Mouse (Mus musculus) limb, embryonic 14.5 days (tissue): ENCODE data around the gene Efnb3. TPM values are rescaled to one million over a fixed set of nuclear protein-coding genes. Genes with fewer than 3 reads are reported as not detected.
A peak's percentile ranks its signal among the peaks of the same experiment; 100 is the strongest.

Experiments
- ATAC-seq: fragments of 200-750 bp; cut with Nextera tagmentation; 2 replicates; pipeline ENCODE4 v1.8.0; 2017; ENCODE audit warnings: low read depth, moderate number of reproducible peaks, moderate TSS enrichment; ENCODE audit not compliant: low FRiP score
- DNase-seq: peaks from one replicate; pipeline ENCODE4 v3.0.0-alpha.2; 2015; ENCODE audit warnings: low spot score
- H3K27ac ChIP-seq: fragments of 300-500 bp; sonication (generic); replicated peaks from 2 replicates; pipeline ENCODE4 v1.5.1; 2014; ENCODE audit warnings: low read depth, mild to moderate bottlenecking, low read length, moderate library complexity, mixed read lengths
- H3K27me3 ChIP-seq: fragments of 300-500 bp; sonication (generic); 2 replicates; pipeline ENCODE4 v1.6.1; 2014; ENCODE audit warnings: low read length, mixed read lengths; ENCODE audit not compliant: control insufficient read depth, insufficient read depth
- H3K36me3 ChIP-seq: fragments of 300-500 bp; sonication (generic); 2 replicates; pipeline ENCODE4 v1.6.1; 2014; ENCODE audit warnings: mild to moderate bottlenecking, low read length, moderate library complexity, mixed read lengths; ENCODE audit not compliant: control insufficient read depth, insufficient read depth
- H3K4me1 ChIP-seq: fragments of 300-500 bp; sonication (generic); 2 replicates; pipeline ENCODE4 v1.6.1; 2014; ENCODE audit warnings: antibody characterized with exemption, low read length, mixed read lengths; ENCODE audit not compliant: control insufficient read depth, insufficient read depth
- H3K4me2 ChIP-seq: fragments of 300-500 bp; sonication (generic); replicated peaks from 2 replicates; pipeline ENCODE4 v1.6.1; 2014; ENCODE audit warnings: low read depth, mild to moderate bottlenecking, low read length, moderate library complexity; ENCODE audit not compliant: severe bottlenecking
- H3K4me3 ChIP-seq: fragments of 300-500 bp; sonication (generic); replicated peaks from 2 replicates; pipeline ENCODE4 v1.5.1; 2014; ENCODE audit warnings: low read length
- H3K9ac ChIP-seq: fragments of 300-500 bp; sonication (generic); 2 replicates; pipeline ENCODE4 v1.6.1; 2014; ENCODE audit warnings: mild to moderate bottlenecking, low read depth, low read length, moderate library complexity; ENCODE audit not compliant: severe bottlenecking
- H3K9me3 ChIP-seq: fragments of 300-500 bp; sonication (generic); 2 replicates; pipeline ENCODE4 v1.6.1; 2016; ENCODE audit warnings: low read length; ENCODE audit not compliant: control insufficient read depth
- POLR2A ChIP-seq: fragments of 200-500 bp; IDR thresholded peaks from 2 replicates; pipeline ENCODE4 v1.8.0; 2012; ENCODE audit warnings: inconsistent platforms, mild to moderate bottlenecking, moderate library complexity, borderline replicate concordance; ENCODE audit not compliant: insufficient read depth, insufficient read length; ENCODE audit errors: extremely low read depth
- WGBS: fragments of 180-500 bp; shearing (Covaris S2); extraction: QIAGEN DNeasy Blood & Tissue Kit; methylation state at CpG from one replicate; pipeline ENCODE4 v1.1.7; 2014; 5-methylcytosine and 5-hydroxymethylcytosine counted together
- polyA plus RNA-seq, 2 experiments: library from polyadenylated mRNA; depleted of rRNA in 1 of 2; stranded (reverse) in 1 of 2; unstranded in 1 of 2; fragments of >200 nt; fragmentation: Nextera tagmentation in 1 of 2; extraction: Ambion mirVana in 1 of 2; gene quantifications; 2 replicates each; pipeline versions ENCODE4 v1.2.1 to v1.2.3; 2012 to 2014

The Efnb3 gene
- polyA plus RNA-seq, 2 experiments = 12.7 to 57.6 TPM

DNA sequence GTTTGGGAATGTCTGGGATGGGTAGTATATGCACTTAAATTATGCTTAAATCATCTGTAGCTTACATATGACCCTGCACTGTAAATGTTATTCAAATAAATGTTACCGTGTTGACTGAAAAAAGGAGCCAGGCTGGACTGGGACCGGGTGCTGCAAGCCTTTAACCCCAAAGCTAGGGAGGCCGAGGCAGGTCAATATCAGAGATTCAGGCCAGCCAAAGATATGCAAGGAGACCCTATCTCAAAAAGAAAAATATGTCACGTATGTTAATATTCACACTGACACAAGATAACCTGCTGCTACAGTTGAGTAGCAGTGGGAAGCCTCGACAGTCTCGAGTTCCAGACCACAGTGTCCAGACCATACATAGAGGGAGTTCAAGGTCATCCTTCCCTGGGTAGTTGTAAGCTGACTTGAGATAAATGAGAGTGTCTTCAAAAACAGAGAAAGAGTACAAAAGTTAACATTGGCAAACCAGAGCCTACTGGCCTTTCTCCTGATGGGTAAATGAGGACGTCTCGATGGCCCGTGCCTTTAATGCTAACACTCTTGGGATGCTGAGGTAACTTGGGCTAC is 22.3 kb upstream of the Efnb3 start:
- ATAC-seq (no peak), DNase-seq (no peak)
- no peaks in the 10 kb centered on the region for H3K27me3 ChIP-seq
- no peak for TF ChIP-seq POLR2A
- peak overlapping the region; percentile 81 for H3K9ac ChIP-seq
- H3K4me2 ChIP-seq = peak overlapping the region; percentile 73
- H3K9me3 ChIP-seq = no peaks in the 10 kb centered on the region
- H3K27ac ChIP-seq = no peak overlapping the region
- 69% methylated on average over 9 of the region's 9 CpGs for WGBS
- H3K4me3 ChIP-seq = peak overlapping the region; percentile 83
- peaks cover 18% of the 10 kb centered on the region for H3K4me1 ChIP-seq
- H3K36me3 ChIP-seq = peaks cover 25% of the 10 kb centered on the region

DNA sequence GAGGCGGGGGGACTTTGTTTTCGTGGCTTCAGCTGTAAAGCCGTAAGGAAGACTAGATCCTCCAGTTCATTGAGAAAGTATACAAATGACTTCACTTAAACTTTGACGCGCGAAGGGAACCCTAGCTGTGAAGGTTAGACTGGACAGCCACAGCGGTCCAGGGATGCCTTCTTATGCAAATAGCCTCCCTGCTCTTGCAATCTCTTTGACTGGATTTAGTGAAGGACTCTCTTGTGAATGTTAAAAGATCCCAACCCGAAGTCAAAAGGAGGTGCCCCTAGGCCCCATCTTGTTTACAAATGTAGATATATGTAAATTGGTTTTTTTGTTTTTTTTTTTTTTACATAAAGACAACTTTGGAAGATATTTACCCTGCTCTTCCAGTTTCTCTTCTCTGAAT is 21.8 kb upstream of the Efnb3 start:
- TF ChIP-seq POLR2A = no peak
- Histone ChIP-seq H3K9me3 (no peaks in the 10 kb centered on the region), H3K4me3 (peak overlapping the region; percentile 83), H3K36me3 (peaks cover 24% of the 10 kb centered on the region), H3K27me3 (no peaks in the 10 kb centered on the region), H3K4me1 (peaks cover 23% of the 10 kb centered on the region), H3K27ac (peak overlapping the region; percentile 90), H3K9ac (peak overlapping the region; percentile 81), H3K4me2 (peak overlapping the region; percentile 73)
- WGBS = under 1% methylated on average over 8 of the region's 8 CpGs
- no peak for DNase-seq
- no peak for ATAC-seq

DNA sequence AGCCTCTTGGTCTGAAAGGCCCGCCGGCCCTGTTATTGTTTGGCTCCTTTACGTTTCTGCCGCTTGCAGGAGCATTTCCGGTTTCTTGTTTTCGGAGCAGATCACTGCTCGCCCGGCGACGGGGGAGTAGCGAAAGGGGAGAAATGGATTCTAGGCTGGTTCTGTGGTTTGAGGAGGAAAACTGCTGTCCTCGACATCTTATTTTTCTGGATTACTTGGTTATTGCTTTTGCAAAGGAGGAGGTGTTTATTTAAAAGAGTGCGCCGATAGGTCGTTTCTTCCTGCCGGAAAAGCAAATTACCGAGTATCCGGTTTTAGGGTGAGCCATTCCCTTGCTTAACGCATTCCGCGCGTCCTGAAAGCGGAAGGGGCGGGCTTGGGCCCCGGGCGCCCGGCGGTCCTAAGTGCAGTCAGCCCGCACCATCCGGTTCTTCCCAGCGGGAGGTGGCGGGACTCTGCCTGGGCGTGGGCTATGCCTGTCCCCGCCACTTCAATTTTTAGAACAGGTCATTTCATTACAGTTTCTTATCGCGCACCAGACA is 21.2 kb upstream of the Efnb3 start:
- Histone ChIP-seq H3K4me2 (peak overlapping the region; percentile 73), H3K27me3 (no peaks in the 10 kb centered on the region), H3K9me3 (no peaks in the 10 kb centered on the region), H3K4me1 (peaks cover 23% of the 10 kb centered on the region), H3K27ac (peak overlapping the region; percentile 90), H3K9ac (peak overlapping the region; percentile 81), H3K36me3 (peaks cover 22% of the 10 kb centered on the region), H3K4me3 (peak overlapping the region; percentile 83)
- ATAC-seq (peak; percentile 83), DNase-seq (peak; percentile 96)
- TF ChIP-seq POLR2A = peak; percentile 43; the same call in 1 of the 2 replicates
- under 1% methylated on average over 36 of the region's 36 CpGs for WGBS

DNA sequence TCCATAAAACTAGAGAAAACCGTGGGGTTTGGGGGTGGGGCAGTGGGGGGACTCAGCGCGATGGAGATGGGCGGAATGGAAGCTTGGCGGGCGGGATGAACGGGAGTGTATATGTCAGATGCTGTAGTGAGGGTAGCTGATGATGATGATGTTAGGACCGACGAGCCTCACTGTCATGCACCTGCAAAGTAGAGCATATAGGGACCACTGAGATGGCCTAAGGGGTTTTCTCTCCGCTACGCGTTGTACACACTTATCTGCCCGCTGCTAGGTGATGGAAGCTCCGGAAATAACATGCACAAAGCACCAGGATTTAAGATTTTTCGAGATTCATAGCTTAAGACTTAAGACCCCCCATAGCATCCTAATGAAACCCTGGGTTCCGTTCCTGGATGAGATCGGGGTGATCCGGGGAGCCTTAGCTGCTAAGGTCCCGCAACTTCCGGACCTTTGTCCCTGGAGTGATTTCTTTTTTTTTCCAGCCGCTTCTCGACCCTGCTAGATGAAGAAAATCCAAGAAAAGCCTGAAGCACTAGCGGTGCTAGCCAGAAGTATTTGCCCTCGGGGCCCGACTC is 20.7 kb upstream of the Efnb3 start:
- H3K4me2 ChIP-seq = peak overlapping the region; percentile 73
- peaks cover 23% of the 10 kb centered on the region for H3K4me1 ChIP-seq
- H3K27ac ChIP-seq = peak overlapping the region; percentile 90
- no peak for TF ChIP-seq POLR2A
- peak overlapping the region; percentile 81 for H3K9ac ChIP-seq
- H3K9me3 ChIP-seq = no peaks in the 10 kb centered on the region
- DNase-seq = no peak
- H3K36me3 ChIP-seq = peaks cover 20% of the 10 kb centered on the region
- ATAC-seq = no peak
- no peaks in the 10 kb centered on the region for H3K27me3 ChIP-seq
- peak overlapping the region; percentile 83 for H3K4me3 ChIP-seq
- WGBS = 0% methylated on average over 25 of the region's 25 CpGs

DNA sequence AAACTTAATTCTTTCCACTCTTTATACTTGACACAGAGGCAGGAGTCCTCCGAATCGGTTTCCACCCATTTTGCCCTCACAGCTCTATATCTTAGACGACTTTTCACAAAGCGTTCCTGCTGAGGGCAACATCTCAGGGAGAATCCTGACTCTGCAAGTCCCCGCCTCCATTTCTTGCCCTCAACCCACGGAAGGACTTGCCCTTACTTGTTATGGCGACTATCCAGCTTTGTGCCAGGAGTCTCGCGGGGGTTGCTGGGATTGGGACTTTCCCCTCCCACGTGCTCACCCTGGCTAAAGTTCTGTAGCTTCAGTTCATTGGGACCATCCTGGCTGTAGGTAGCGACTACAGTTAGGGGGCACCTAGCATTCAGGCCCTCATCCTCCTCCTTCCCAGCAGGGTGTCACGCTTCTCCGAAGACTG is 20.1 kb upstream of the Efnb3 start, which contains the start of the genes Wrap53 and Trp53:
Gene Wrap53, minus strand, starts transcription at position 165 of the 424 bp plus-strand sequence.
Gene Trp53, plus strand, starts transcription at position 269 of the 424 bp plus-strand sequence.
- peak; percentile 96 for DNase-seq
- peak; percentile 67 for ATAC-seq

More for the DNA sequence above, 20.1 kb upstream of the Efnb3 start, which contains the start of the genes Wrap53 and Trp53:
- Histone ChIP-seq H3K4me2 (peak within 1 kb of the TSS; percentile 73), H3K9me3 (no peaks in the 10 kb centered on the region), H3K27ac (peak within 1 kb of the TSS; percentile 90), H3K27me3 (no peaks in the 10 kb centered on the region), H3K9ac (peak within 1 kb of the TSS; percentile 81), H3K36me3 (peaks cover 24% of the 10 kb centered on the region), H3K4me3 (peak within 1 kb of the TSS; percentile 83), H3K4me1 (peaks cover 23% of the 10 kb centered on the region)
- TF ChIP-seq POLR2A = peak; percentile 56; the same call in 1 of the 2 replicates
- under 1% methylated on average over 13 of the region's 13 CpGs for WGBS
